Mouse (Mus musculus): ENCODE results near the gene Prf1. TPM values are rescaled to one million over a fixed set of nuclear protein-coding genes. Genes with fewer than 3 reads are reported as not detected.

Prf1 gene
- total RNA-seq, 1 experiment, result not detected

DNA sequence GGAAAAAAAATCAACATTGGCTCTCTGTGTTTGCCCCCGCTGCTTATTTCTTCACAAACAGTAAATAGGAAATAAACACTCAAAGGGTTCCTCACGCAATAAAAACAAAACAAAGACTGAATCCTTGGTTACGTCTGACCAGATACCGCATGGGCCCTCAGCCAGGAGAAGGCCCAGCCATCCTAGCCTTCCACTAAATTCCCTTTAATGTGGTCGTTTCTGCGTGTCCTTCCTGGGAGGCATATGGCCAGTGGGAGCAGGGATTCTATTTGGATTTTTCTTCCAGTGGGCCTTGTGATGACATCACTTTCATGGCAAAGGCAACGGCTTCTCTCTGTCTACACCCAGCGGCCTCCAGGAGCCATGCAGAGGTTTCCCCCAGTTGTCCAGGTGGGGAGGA lies 42.4 kb upstream of the Prf1 start:
- in situ Hi-C loops (cut with MboI; ENCODE audit: low sequenced_read_pairs in 2 of 2, unreplicated experiment in 2 of 2), result no loop called here
- Histone ChIP-seq H3K36me3 (ENCODE audit: control insufficient read depth, insufficient read depth, low read length, poor library complexity, severe bottlenecking) (no peaks in the 10 kb centered on the region), H3K4me3 (ENCODE audit: insufficient read depth in 1 of 2, low read depth in 1 of 2, low read length in 2 of 2, poor library complexity in 1 of 2, severe bottlenecking in 1 of 2) (no peak overlapping the region), H3K9ac (ENCODE audit: insufficient read depth, low read depth, low read length, poor library complexity, severe bottlenecking) (no peak overlapping the region), H3K9me3 (ENCODE audit: control insufficient read depth, insufficient read depth, low read depth, low read length) (no peaks in the 10 kb centered on the region), H3K27ac (ENCODE audit: insufficient read depth, low read depth, low read length, poor library complexity, severe bottlenecking) (no peak overlapping the region), H3K4me1 (ENCODE audit: control insufficient read depth in 2 of 2, insufficient read depth in 2 of 2, low read length in 2 of 2, poor library complexity in 1 of 2) (peaks cover 0 to 2% of the 10 kb centered on the region in 2 experiments; a peak in 3 of 4 replicates)
- no peak for TF ChIP-seq ZC3H11A (IDR thresholded peaks at IDR 0.05; ENCODE audit: borderline replicate concordance, low read depth, low read length)
- TF ChIP-seq CHD2 (IDR thresholded peaks at IDR 0.05; ENCODE audit: low read depth, low read length), result no peak
- TF ChIP-seq HCFC1 (IDR thresholded peaks at IDR 0.05; ENCODE audit: borderline replicate concordance, insufficient read depth, low read length), result no peak
- no peak for TF ChIP-seq ZNF384 (IDR thresholded peaks at IDR 0.05; ENCODE audit: low read depth, low read length)
- no peak for TF ChIP-seq MAFK (IDR thresholded peaks at IDR 0.05; ENCODE audit: insufficient read depth, low read depth, low read length)
- DNase-seq (ENCODE audit: low read depth, low spot score), result no peak

- Histone ChIP-seq H3K9ac (ENCODE audit: insufficient read depth, low read depth, low read length, poor library complexity, severe bottlenecking) (no peak overlapping the region), H3K36me3 (ENCODE audit: control insufficient read depth, insufficient read depth, low read length, poor library complexity, severe bottlenecking) (no peaks in the 10 kb centered on the region), H3K4me1 (ENCODE audit: control insufficient read depth in 2 of 2, insufficient read depth in 2 of 2, low read length in 2 of 2, poor library complexity in 1 of 2) (no peaks in the 10 kb centered on the region; a peak in 1 of 4 replicates), H3K4me3 (ENCODE audit: insufficient read depth in 1 of 2, low read depth in 1 of 2, low read length in 2 of 2, poor library complexity in 1 of 2, severe bottlenecking in 1 of 2) (no peak overlapping the region), H3K9me3 (ENCODE audit: control insufficient read depth, insufficient read depth, low read depth, low read length) (no peaks in the 10 kb centered on the region), H3K27ac (ENCODE audit: insufficient read depth, low read depth, low read length, poor library complexity, severe bottlenecking) (no peak overlapping the region)
- DNase-seq (ENCODE audit: low read depth, low spot score), result no peak
- TF ChIP-seq HCFC1 (IDR thresholded peaks at IDR 0.05; ENCODE audit: borderline replicate concordance, insufficient read depth, low read length) (no peak), CHD2 (IDR thresholded peaks at IDR 0.05; ENCODE audit: low read depth, low read length) (no peak), MAFK (IDR thresholded peaks at IDR 0.05; ENCODE audit: insufficient read depth, low read depth, low read length) (no peak), ZNF384 (IDR thresholded peaks at IDR 0.05; ENCODE audit: low read depth, low read length) (no peak), ZC3H11A (IDR thresholded peaks at IDR 0.05; ENCODE audit: borderline replicate concordance, low read depth, low read length) (no peak)
- in situ Hi-C loops (cut with MboI; ENCODE audit: low sequenced_read_pairs in 2 of 2, unreplicated experiment in 2 of 2), result no loop called here
Measured at GRCm38 (mm10) chr10:61256665-61257064, 41.0 kb upstream of the Prf1 start.

DNA sequence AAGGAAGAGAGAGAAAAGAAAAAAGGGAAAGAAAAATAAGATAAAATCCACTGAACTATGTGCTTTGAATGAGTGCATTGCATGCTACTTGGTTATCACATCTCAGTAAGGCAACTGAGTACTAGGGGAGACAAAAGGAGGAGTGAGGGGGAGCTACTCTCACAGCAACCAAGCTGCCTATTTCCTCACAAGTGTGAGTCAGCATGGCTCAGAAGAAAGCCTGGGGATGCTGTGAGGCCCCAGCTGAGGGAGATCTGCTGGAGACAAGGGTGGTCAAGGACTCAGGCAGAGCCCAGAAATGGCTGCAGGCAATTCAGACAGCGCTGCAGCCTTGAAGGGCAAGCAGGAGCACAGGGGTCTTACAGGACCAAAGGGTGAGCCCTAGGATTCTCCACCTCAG lies 39.5 kb upstream of the Prf1 start:
- in situ Hi-C loops (cut with MboI; ENCODE audit: low sequenced_read_pairs in 2 of 2, unreplicated experiment in 2 of 2), result no loop called here
- no peak overlapping the region for H3K4me3 ChIP-seq (ENCODE audit: insufficient read depth in 1 of 2, low read depth in 1 of 2, low read length in 2 of 2, poor library complexity in 1 of 2, severe bottlenecking in 1 of 2)
- no peak overlapping the region for H3K9ac ChIP-seq (ENCODE audit: insufficient read depth, low read depth, low read length, poor library complexity, severe bottlenecking)
- no peaks in the 10 kb centered on the region; a peak in 1 of 4 replicates for H3K4me1 ChIP-seq (ENCODE audit: control insufficient read depth in 2 of 2, insufficient read depth in 2 of 2, low read length in 2 of 2, poor library complexity in 1 of 2)
- TF ChIP-seq HCFC1 (IDR thresholded peaks at IDR 0.05; ENCODE audit: borderline replicate concordance, insufficient read depth, low read length) (no peak), MAFK (IDR thresholded peaks at IDR 0.05; ENCODE audit: insufficient read depth, low read depth, low read length) (no peak), ZC3H11A (IDR thresholded peaks at IDR 0.05; ENCODE audit: borderline replicate concordance, low read depth, low read length) (no peak), CHD2 (IDR thresholded peaks at IDR 0.05; ENCODE audit: low read depth, low read length) (no peak), ZNF384 (IDR thresholded peaks at IDR 0.05; ENCODE audit: low read depth, low read length) (no peak)
- no peaks in the 10 kb centered on the region for H3K36me3 ChIP-seq (ENCODE audit: control insufficient read depth, insufficient read depth, low read length, poor library complexity, severe bottlenecking)
- no peak for DNase-seq (ENCODE audit: low read depth, low spot score)
- no peaks in the 10 kb centered on the region for H3K9me3 ChIP-seq (ENCODE audit: control insufficient read depth, insufficient read depth, low read depth, low read length)
- H3K27ac ChIP-seq (ENCODE audit: insufficient read depth, low read depth, low read length, poor library complexity, severe bottlenecking), result no peak overlapping the region

DNA sequence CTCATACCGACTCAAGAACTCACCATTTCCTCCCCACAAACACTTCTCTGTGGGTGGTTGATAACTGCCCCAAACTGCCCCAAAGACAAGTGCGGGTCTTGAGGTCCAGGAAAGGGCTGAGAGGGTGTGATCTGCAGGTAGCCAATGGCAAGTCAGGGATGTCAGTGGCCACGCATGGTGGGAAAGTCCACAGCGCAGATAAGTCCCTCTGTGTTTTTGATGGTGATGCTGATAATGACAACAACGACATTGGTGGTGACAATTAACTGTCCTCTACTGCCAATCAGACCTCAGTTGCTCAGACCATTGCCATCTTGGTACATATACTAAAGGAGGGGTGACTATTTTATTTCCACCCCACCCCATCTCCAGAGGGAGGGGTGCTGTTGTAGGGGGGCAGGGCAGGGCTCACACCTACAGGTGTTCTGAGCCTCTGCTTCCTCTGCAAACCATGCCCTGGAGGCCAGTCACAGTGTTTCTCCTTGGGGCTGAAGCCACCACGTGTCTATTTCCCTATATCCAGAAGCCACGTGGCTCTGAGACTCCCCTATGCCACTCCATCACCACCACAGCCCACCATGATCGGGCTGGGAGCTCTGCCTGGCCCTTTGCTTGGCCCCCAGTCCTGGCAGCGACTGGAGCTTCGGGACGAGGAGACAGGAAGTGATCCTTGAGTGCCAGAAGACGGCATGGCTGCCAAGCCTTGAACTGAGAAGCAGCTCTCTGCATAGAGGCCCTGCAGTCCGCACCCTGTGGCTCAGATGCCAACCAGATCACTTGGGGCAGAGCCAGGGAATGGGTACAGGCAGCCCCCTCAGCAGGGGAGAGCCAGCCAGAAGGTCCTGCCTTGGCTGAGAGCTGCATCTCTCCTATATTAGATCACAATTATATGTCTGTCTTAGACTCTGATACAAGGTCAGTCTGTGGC lies 36.1 kb upstream of the Prf1 start:
- no peak overlapping the region for H3K4me3 ChIP-seq (ENCODE audit: insufficient read depth in 1 of 2, low read depth in 1 of 2, low read length in 2 of 2, poor library complexity in 1 of 2, severe bottlenecking in 1 of 2)
- no peak overlapping the region for H3K27ac ChIP-seq (ENCODE audit: insufficient read depth, low read depth, low read length, poor library complexity, severe bottlenecking)
- H3K9me3 ChIP-seq (ENCODE audit: control insufficient read depth, insufficient read depth, low read depth, low read length), result no peaks in the 10 kb centered on the region; the same call in 1 of the 2 replicates
- H3K9ac ChIP-seq (ENCODE audit: insufficient read depth, low read depth, low read length, poor library complexity, severe bottlenecking), result no peak overlapping the region
- no peaks in the 10 kb centered on the region; a peak in 1 of 4 replicates for H3K4me1 ChIP-seq (ENCODE audit: control insufficient read depth in 2 of 2, insufficient read depth in 2 of 2, low read length in 2 of 2, poor library complexity in 1 of 2)
- H3K36me3 ChIP-seq (ENCODE audit: control insufficient read depth, insufficient read depth, low read length, poor library complexity, severe bottlenecking), result no peaks in the 10 kb centered on the region
- in situ Hi-C loops (cut with MboI; ENCODE audit: low sequenced_read_pairs in 2 of 2, unreplicated experiment in 2 of 2), result no loop called here
- TF ChIP-seq MAFK (IDR thresholded peaks at IDR 0.05; ENCODE audit: insufficient read depth, low read depth, low read length) (no peak), CHD2 (IDR thresholded peaks at IDR 0.05; ENCODE audit: low read depth, low read length) (no peak), ZNF384 (IDR thresholded peaks at IDR 0.05; ENCODE audit: low read depth, low read length) (no peak), ZC3H11A (IDR thresholded peaks at IDR 0.05; ENCODE audit: borderline replicate concordance, low read depth, low read length) (no peak), HCFC1 (IDR thresholded peaks at IDR 0.05; ENCODE audit: borderline replicate concordance, insufficient read depth, low read length) (no peak)
- DNase-seq (ENCODE audit: low read depth, low spot score), result no peak
